Mouse (Mus musculus) CD4-positive, CD25-positive, alpha-beta regulatory T cell, adult 4 months (primary cell): ENCODE measurements around the gene Arhgef17. TPM values are rescaled to one million over a fixed set of nuclear protein-coding genes. Genes with fewer than 3 reads are reported as not detected.

ENCODE experiments used
- ATAC-seq: one replicate; pipeline ENCODE4 v1.8.0; 2017
- polyA plus RNA-seq, 2 experiments: library from polyadenylated mRNA; unstranded; fragments of 100-300 nt; shearing (Covaris generic); gene quantifications; one replicate each; pipeline ENCODE4 v1.2.1; 2017

Gene Arhgef17
- polyA plus RNA-seq, 2 experiments from 2014 or later = not detected

GRCm38 (mm10) chr7:100941169-100941568 lies 9.3 kb upstream of the Arhgef17 start:
- ATAC-seq = no peak

DNA sequence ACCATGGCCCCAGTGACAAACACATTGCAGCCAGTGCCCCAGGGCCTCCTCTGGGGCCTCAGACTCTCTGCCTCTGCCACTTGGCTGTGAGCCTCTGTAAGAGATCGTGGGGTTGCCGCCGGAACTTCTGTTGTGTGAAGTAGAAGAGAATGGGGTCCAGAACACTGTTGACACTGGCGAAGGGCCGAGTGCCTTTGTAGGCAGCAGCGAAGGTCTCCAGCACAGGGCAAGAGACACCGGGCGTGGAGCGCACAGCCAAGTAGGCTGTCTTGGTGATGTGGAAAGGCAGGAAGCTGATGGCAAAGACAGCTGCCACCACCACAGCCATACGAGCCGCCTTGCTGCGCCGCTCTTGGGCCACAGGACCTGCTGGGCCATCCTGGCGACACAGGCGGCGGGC lies 6.2 kb upstream of the Arhgef17 start:
- ATAC-seq = no peak

GRCm38 (mm10) chr7:100937481-100937880 lies 5.6 kb upstream of the Arhgef17 start:
- no peak for ATAC-seq

- ATAC-seq = no peak
These were observed 1.6 kb upstream of the Arhgef17 start for GRCm38 (mm10) chr7:100933520-100933919.

DNA sequence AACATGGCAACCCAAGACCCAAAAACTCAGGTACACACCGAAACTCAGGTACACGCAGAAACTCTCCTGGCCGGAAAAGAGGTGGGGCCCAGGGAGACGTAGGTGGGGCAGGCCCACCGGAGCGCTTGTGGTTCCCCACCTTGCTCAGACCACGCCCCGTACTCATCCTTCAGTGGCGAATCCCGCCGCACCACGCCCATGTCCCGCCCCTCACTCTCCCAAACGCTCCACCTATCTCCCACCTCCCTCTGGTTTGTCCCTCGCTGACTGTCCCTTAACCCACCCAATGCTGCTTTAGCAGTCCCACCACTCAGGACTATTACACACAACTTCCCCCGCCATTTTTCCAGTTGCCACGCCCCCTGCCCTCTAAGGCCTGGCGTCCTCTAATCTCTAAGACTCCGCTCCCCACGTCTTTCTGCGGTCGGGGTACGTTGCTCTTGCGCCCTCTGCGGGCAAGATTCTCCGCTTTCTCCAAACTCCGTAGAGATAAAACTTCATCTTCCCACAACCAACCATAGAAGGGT lies 637 bp upstream of the Arhgef17 start:
- peak; percentile 85 for ATAC-seq

GRCm38 (mm10) chr7:100931316-100931925 lies 486 bp downstream of the Arhgef17 start:
- ATAC-seq = no peak

DNA sequence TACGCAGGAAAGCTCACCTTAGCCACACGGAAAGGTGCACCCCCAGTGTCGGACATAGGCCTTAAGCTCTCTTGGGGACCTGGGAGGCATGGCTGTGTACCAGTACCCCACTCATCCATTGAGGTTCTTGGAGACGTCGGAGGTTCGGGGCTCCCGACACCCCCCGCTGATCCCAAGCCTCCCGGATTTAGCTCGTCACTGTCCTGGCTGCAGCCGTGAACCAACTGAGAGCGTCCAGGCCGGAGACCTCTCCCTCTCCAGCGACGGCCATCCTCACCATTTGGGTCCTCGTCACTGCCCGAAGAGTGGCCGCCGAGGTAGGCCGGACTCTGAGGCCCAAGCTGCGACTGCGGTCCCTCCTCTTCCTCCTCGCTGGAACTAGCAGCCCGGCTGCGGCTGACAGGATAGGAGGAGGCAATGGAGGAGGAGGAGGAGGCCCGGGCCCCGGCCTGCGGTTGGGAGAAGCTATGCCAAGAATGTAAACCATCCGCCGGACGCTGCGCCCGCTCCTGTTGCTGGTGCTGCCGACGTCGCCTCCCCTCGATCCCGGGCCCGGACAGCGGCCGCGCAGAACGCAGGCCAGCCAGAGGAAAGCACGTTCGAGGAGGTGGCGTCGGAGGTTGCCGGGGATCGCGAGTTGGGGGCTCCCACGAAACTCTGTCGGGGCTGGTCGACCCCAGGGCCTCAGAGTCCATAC lies 1.1 kb downstream of the Arhgef17 start:
- no peak for ATAC-seq

- no peak for ATAC-seq
These were observed 2.1 kb downstream of the Arhgef17 start for GRCm38 (mm10) chr7:100929639-100930303.

- no peak for ATAC-seq
These were observed 3.5 kb downstream of the Arhgef17 start for GRCm38 (mm10) chr7:100928456-100928855.

- ATAC-seq = no peak
These were observed 4.5 kb downstream of the Arhgef17 start for GRCm38 (mm10) chr7:100927287-100928000.

GRCm38 (mm10) chr7:100926311-100926923 lies 5.5 kb downstream of the Arhgef17 start:
- no peak for ATAC-seq

DNA sequence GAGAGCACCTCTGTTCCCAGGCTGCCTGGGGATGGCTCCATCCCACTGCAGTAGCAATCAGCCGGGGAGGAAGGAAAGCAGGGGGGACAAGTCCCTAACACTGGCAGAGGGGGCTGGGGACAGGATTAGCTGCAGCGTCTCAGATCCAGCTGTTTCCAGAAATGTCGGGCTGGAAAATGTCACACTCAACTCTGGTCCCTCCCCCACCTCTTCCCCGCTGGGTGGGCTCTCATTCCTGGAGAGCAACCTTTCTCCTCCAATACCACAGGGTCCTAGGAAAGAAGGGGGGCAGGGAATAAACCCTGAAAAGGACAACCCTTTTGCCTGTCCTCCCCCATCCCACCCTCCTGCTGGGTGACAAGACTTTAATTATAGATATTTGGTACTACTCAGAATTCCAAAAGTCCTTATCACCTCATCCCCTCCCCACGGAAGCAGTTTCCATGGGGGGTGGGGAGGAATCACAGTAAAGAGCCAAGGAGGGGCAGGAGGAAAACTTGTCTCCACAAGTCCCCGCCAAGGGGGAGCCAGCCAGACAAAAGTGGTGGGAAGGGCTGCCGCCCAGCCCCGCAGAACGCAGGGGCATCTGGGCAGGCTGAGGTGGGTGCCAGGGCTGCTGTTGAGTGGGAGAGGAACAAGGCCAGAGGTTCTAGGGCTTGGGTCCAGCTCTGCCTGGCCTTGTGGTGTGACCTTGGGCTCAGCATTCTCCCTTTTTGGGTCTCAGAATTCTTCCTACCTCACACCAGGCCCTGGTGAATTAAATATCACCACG lies 7.0 kb downstream of the Arhgef17 start:
- ATAC-seq = no peak

DNA sequence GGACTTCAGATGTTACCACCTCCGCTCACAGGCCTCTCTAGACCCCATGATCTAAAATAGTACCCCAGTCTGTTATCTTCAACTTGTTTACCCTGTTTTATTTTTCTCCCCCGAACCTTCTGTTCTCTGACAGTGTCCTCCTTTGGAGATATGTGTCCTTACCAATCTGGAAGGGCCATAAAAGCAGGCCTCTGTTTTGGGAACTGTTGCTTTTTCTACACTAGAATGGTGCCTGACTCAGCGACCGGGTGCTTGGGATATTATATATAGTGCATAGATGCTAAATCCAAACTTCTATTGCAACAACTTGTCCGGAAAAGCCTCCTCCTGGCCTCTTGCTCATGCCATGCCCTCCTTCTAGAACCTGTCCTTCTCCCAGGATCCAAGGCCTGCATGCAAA lies 7.7 kb downstream of the Arhgef17 start:
- ATAC-seq = no peak

DNA sequence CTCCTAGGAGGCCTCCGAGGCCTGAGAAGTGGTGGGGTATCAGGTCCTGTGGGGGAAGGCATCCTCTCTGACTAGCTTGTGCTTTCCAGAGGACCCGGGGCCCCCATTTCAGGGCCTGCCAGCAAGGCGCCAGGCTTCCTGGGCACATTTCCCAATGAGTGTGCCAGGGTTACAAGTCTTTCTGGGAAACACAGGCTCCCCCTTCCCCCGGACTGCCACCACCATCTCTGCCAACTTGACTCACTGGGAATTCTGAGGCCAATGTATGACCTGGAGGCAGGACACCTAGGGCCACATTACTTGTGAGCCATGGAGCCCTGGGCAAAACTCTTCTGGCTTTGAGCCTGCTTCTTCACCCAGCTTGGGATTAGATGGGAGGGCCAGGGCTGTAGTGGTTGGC lies 9.0 kb downstream of the Arhgef17 start:
- ATAC-seq = no peak

- ATAC-seq = no peak
These were observed 10.6 kb downstream of the Arhgef17 start for GRCm38 (mm10) chr7:100921289-100921688.

DNA sequence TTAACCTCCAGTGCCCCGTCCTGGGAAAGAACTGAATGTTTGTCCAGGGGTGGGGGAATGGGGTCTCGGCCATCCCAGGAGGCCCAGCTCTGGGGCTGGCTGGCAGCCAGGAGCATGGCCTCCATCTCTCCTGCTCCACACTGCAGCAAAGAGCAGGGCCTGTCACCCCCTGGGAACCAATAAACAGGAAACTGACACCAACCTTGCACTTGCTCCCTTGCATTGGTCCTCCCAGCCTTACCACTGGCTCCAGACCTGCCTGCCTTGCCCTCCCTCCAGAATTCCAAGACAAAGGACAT lies 12.1 kb downstream of the Arhgef17 start:
- ATAC-seq = no peak

- ATAC-seq = no peak
These were observed 12.7 kb downstream of the Arhgef17 start for GRCm38 (mm10) chr7:100919006-100919808.

GRCm38 (mm10) chr7:100918176-100918575 lies 13.7 kb downstream of the Arhgef17 start:
- ATAC-seq = no peak

- no peak for ATAC-seq
These were observed 14.2 kb downstream of the Arhgef17 start for GRCm38 (mm10) chr7:100917751-100918150.

DNA sequence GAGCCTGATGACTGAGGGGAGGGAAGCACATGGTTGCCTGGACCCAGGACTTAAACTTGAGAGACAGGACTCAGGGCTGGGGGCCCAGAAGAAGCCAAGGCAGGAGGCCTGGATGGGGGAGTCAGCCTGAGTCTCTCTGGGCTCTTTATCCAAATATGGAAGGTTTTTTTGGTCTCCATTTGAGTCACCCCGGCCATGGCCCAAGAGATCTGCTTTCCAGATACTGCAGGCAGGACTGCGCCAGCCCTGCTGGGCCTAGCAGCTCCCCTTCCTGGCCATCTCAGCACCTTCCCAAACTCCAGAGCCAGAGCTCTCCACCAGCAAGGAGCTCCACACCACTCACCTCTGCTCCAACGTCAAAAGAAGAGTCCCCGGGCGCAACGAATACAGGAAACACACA lies 15.4 kb downstream of the Arhgef17 start:
- no peak for ATAC-seq

GRCm38 (mm10) chr7:100915204-100915603 lies 16.7 kb downstream of the Arhgef17 start:
- ATAC-seq = no peak
